Mouse (Mus musculus): ENCODE measurements at regions not wholly inside any gene's neighbourhood (a gene's known extent, or its start where the extent isn't known, plus 50 kb on each side); places are given as distances from the start of the nearest gene placed in this dataset.

GRCm38 (mm10) chr11:112464386-112464785 is 317.6 kb upstream of the Sox9 start:
- Histone ChIP-seq H3K9me3 (no peaks in the 10 kb centered on the region), H3K4me1 (no peaks in the 10 kb centered on the region), H3K36me3 (no peaks in the 10 kb centered on the region), H3K4me3 (no peak overlapping the region), H3K27ac (replicated peaks) (no peak overlapping the region), H3K27me3 (no peaks in the 10 kb centered on the region), H3K4me2 (replicated peaks) (no peak overlapping the region), H3K9ac (replicated peaks) (no peak overlapping the region)
- no peak for ATAC-seq (ENCODE audit: low FRiP score, low read depth)
- WGBS: 82% methylated on average over 4 of the region's 4 CpGs

- no peaks in the 10 kb centered on the region for H3K4me1 ChIP-seq
- H3K9me3 ChIP-seq: no peaks in the 10 kb centered on the region
- 83% methylated on average over 3 of the region's 3 CpGs for WGBS
- H3K4me3 ChIP-seq: no peak overlapping the region
- H3K4me2 ChIP-seq (replicated peaks): no peak overlapping the region
- H3K9ac ChIP-seq (replicated peaks): no peak overlapping the region
- no peaks in the 10 kb centered on the region for H3K36me3 ChIP-seq
- no peak overlapping the region for H3K27ac ChIP-seq (replicated peaks)
- no peak for ATAC-seq (ENCODE audit: low FRiP score, low read depth)
- no peaks in the 10 kb centered on the region for H3K27me3 ChIP-seq
Measured at GRCm38 (mm10) chr11:112470336-112470735, 311.7 kb upstream of the Sox9 start.

GRCm38 (mm10) chr11:112473237-112473636 is 308.8 kb upstream of the Sox9 start:
- Histone ChIP-seq H3K36me3 (no peaks in the 10 kb centered on the region), H3K4me2 (replicated peaks) (no peak overlapping the region), H3K4me1 (no peaks in the 10 kb centered on the region), H3K27ac (replicated peaks) (no peak overlapping the region), H3K4me3 (no peak overlapping the region), H3K9ac (replicated peaks) (no peak overlapping the region), H3K27me3 (no peaks in the 10 kb centered on the region), H3K9me3 (no peaks in the 10 kb centered on the region)
- 87% methylated on average over 7 of the region's 7 CpGs for WGBS
- ATAC-seq (ENCODE audit: low FRiP score, low read depth): no peak

GRCm38 (mm10) chr11:112473681-112474080 is 308.3 kb upstream of the Sox9 start:
- Histone ChIP-seq H3K27me3 (no peaks in the 10 kb centered on the region), H3K36me3 (no peaks in the 10 kb centered on the region), H3K27ac (replicated peaks) (no peak overlapping the region), H3K4me2 (replicated peaks) (no peak overlapping the region), H3K9ac (replicated peaks) (no peak overlapping the region), H3K9me3 (no peaks in the 10 kb centered on the region), H3K4me3 (no peak overlapping the region), H3K4me1 (no peaks in the 10 kb centered on the region)
- ATAC-seq (ENCODE audit: low FRiP score, low read depth): no peak
- 85% methylated on average over 6 of the region's 6 CpGs for WGBS

- Histone ChIP-seq H3K9ac (replicated peaks) (no peak overlapping the region), H3K9me3 (no peaks in the 10 kb centered on the region), H3K4me2 (replicated peaks) (no peak overlapping the region), H3K4me1 (0 out of 2 replicates have a peak, but pooled peaks cover 4% of the 10 kb centered on the region), H3K4me3 (no peak overlapping the region), H3K27me3 (no peaks in the 10 kb centered on the region), H3K27ac (replicated peaks) (no peak overlapping the region), H3K36me3 (no peaks in the 10 kb centered on the region)
- ATAC-seq (ENCODE audit: low FRiP score, low read depth): no peak
- WGBS: 83% methylated on average over 11 of the region's 11 CpGs
Measured at GRCm38 (mm10) chr11:112480360-112480759, 301.7 kb upstream of the Sox9 start.

GRCm38 (mm10) chr11:112501781-112502180 is 280.2 kb upstream of the Sox9 start:
- Histone ChIP-seq H3K9ac (replicated peaks) (no peak overlapping the region; the same call in 1 of the 2 replicates), H3K4me1 (peaks cover 30% of the 10 kb centered on the region), H3K9me3 (no peaks in the 10 kb centered on the region), H3K4me2 (replicated peaks) (peak overlapping the region; percentile 18; the same call in 1 of the 2 replicates), H3K27me3 (no peaks in the 10 kb centered on the region), H3K27ac (replicated peaks) (peak overlapping the region; percentile 59), H3K36me3 (no peaks in the 10 kb centered on the region), H3K4me3 (no peak overlapping the region)
- 2% methylated on average over 5 of the region's 5 CpGs for WGBS
- peak; percentile 99 for ATAC-seq (ENCODE audit: low FRiP score, low read depth)

- H3K9ac ChIP-seq (replicated peaks): no peak overlapping the region
- no peaks in the 10 kb centered on the region for H3K36me3 ChIP-seq
- 70% methylated on average over 8 of the region's 8 CpGs for WGBS
- no peaks in the 10 kb centered on the region for H3K4me1 ChIP-seq
- H3K27me3 ChIP-seq: no peaks in the 10 kb centered on the region
- no peak overlapping the region for H3K27ac ChIP-seq (replicated peaks)
- H3K4me2 ChIP-seq (replicated peaks): no peak overlapping the region
- no peaks in the 10 kb centered on the region for H3K9me3 ChIP-seq
- no peak for ATAC-seq (ENCODE audit: low FRiP score, low read depth)
- no peak overlapping the region for H3K4me3 ChIP-seq
Measured at GRCm38 (mm10) chr11:112519076-112519475, 262.9 kb upstream of the Sox9 start.

GRCm38 (mm10) chr11:112524983-112525382 is 257.0 kb upstream of the Sox9 start:
- Histone ChIP-seq H3K36me3 (no peaks in the 10 kb centered on the region), H3K9ac (replicated peaks) (no peak overlapping the region), H3K4me1 (peaks cover under 1% of the 10 kb centered on the region; the same call in 1 of the 2 replicates), H3K27me3 (no peaks in the 10 kb centered on the region), H3K9me3 (no peaks in the 10 kb centered on the region), H3K27ac (replicated peaks) (no peak overlapping the region), H3K4me2 (replicated peaks) (no peak overlapping the region), H3K4me3 (no peak overlapping the region)
- ATAC-seq (ENCODE audit: low FRiP score, low read depth): no peak
- 96% methylated on average over 3 of the region's 3 CpGs for WGBS

GRCm38 (mm10) chr11:112542573-112542972 is 239.5 kb upstream of the Sox9 start:
- H3K4me3 ChIP-seq: no peak overlapping the region
- H3K9me3 ChIP-seq: no peaks in the 10 kb centered on the region
- H3K4me2 ChIP-seq (replicated peaks): no peak overlapping the region
- H3K9ac ChIP-seq (replicated peaks): no peak overlapping the region
- H3K27me3 ChIP-seq: no peaks in the 10 kb centered on the region
- no peak overlapping the region for H3K27ac ChIP-seq (replicated peaks)
- no peak for ATAC-seq (ENCODE audit: low FRiP score, low read depth)
- 22% methylated on average over 6 of the region's 6 CpGs for WGBS
- H3K36me3 ChIP-seq: no peaks in the 10 kb centered on the region
- peaks cover 26% of the 10 kb centered on the region for H3K4me1 ChIP-seq

- no peak overlapping the region for H3K4me3 ChIP-seq
- ATAC-seq (ENCODE audit: low FRiP score, low read depth): no peak
Measured at GRCm38 (mm10) chr11:112543473-112543872, 238.6 kb upstream of the Sox9 start.

GRCm38 (mm10) chr11:112545231-112546010 is 236.6 kb upstream of the Sox9 start:
- Histone ChIP-seq H3K27me3 (no peaks in the 10 kb centered on the region), H3K4me3 (no peak overlapping the region), H3K4me2 (replicated peaks) (no peak overlapping the region), H3K36me3 (no peaks in the 10 kb centered on the region), H3K4me1 (peaks cover 26% of the 10 kb centered on the region), H3K9ac (replicated peaks) (no peak overlapping the region), H3K27ac (replicated peaks) (no peak overlapping the region), H3K9me3 (no peaks in the 10 kb centered on the region)
- peak; percentile 30; the same call in 1 of the 2 replicates for ATAC-seq (ENCODE audit: low FRiP score, low read depth)
- 50% methylated on average over 7 of the region's 7 CpGs for WGBS

More at GRCm38 (mm10) chr11:112543473-112543872, 238.6 kb upstream of the Sox9 start:
- H3K4me1 ChIP-seq: peaks cover 26% of the 10 kb centered on the region
- H3K36me3 ChIP-seq: no peaks in the 10 kb centered on the region
- WGBS: 80% methylated on average over 6 of the region's 6 CpGs
- no peaks in the 10 kb centered on the region for H3K9me3 ChIP-seq
- H3K27ac ChIP-seq (replicated peaks): no peak overlapping the region
- H3K27me3 ChIP-seq: no peaks in the 10 kb centered on the region
- H3K4me2 ChIP-seq (replicated peaks): no peak overlapping the region
- no peak overlapping the region for H3K9ac ChIP-seq (replicated peaks)

GRCm38 (mm10) chr11:112546162-112546561 is 235.9 kb upstream of the Sox9 start:
- Histone ChIP-seq H3K9me3 (no peaks in the 10 kb centered on the region), H3K4me2 (replicated peaks) (no peak overlapping the region), H3K36me3 (no peaks in the 10 kb centered on the region), H3K4me3 (no peak overlapping the region), H3K9ac (replicated peaks) (no peak overlapping the region), H3K27ac (replicated peaks) (no peak overlapping the region), H3K27me3 (no peaks in the 10 kb centered on the region), H3K4me1 (peaks cover 26% of the 10 kb centered on the region)
- no peak for ATAC-seq (ENCODE audit: low FRiP score, low read depth)
- 71% methylated on average over 5 of the region's 5 CpGs for WGBS
